Mouse (Mus musculus): ENCODE data around the gene Ptprh. TPM values are rescaled to one million over a fixed set of nuclear protein-coding genes. Genes with fewer than 3 reads are reported as not detected.

The Ptprh gene
- total and polyA plus RNA-seq, 3 experiments, result not detected

GRCm38 (mm10) chr7:4509863-4510608 is 93.8 kb downstream of the Ptprh start:
- H3K4me3 ChIP-seq (replicated peaks in 1 of 3; ENCODE audit: low read depth in 2 of 3, low read length in 2 of 3, poor library complexity in 1 of 3), result no peak overlapping the region
- no peaks in the 10 kb centered on the region for H3K27me3 ChIP-seq (replicated peaks)
- peaks cover 12 to 17% of the 10 kb centered on the region in 2 experiments; a peak in 3 of 4 replicates for H3K4me1 ChIP-seq (ENCODE audit: control insufficient read depth in 1 of 2, insufficient read depth in 2 of 2)
- peak; percentile 58 for DNase-seq (ENCODE audit: extremely low read depth)
- H3K4me2 ChIP-seq (ENCODE audit: insufficient read depth, low read depth, poor library complexity, severe bottlenecking), result no peak overlapping the region
- H3K36me3 ChIP-seq (replicated peaks in 1 of 2; ENCODE audit: control insufficient read depth in 1 of 2, insufficient read depth in 1 of 2, low read length in 1 of 2), result no peaks in the 10 kb centered on the region
- in situ Hi-C loops (cut with MboI; ENCODE audit: low pct_ligation_motif_present, low pct_unique_long_range_greater_than_20kb, low sequenced_read_pairs) (loop anchor here (10.0 kb wide), 1 partner anchor 385 kb away; no protein-coding TSS in a partner anchor), dilution Hi-C loops (cut with MboI; ENCODE audit: extremely low pct_ligation_motif_present, extremely low pct_unique_long_range_greater_than_20kb, low sequenced_read_pairs) (no loop called here)
- TF ChIP-seq PAX5 (IDR thresholded peaks at IDR 0.05; ENCODE audit: low read length) (no peak), KAT2A (IDR thresholded peaks at IDR 0.05; ENCODE audit: insufficient replicate concordance, low read length) (no peak), CHD1 (IDR thresholded peaks at IDR 0.05; ENCODE audit: low read depth, low read length) (no peak), SMC3 (IDR thresholded peaks at IDR 0.05; ENCODE audit: low read depth, low read length) (peak; percentile 21; the same call in 1 of the 2 replicates), ZC3H11A (IDR thresholded peaks at IDR 0.05; ENCODE audit: low read depth, low read length) (no peak), NRF1 (IDR thresholded peaks at IDR 0.05; ENCODE audit: low read depth, low read length) (no peak), CTCF (conservative IDR thresholded peaks at IDR 0.05 in 1 of 2, IDR thresholded peaks at IDR 0.05 in 1 of 2; ENCODE audit: low read depth in 2 of 2, low read length in 2 of 2) (peak; percentile 28 to 65; a peak in 3 of 4 replicates), MAX (IDR thresholded peaks at IDR 0.05; ENCODE audit: low read length) (no peak), ZKSCAN1 (IDR thresholded peaks at IDR 0.05; ENCODE audit: borderline replicate concordance, low read depth, low read length) (no peak), ZNF384 (IDR thresholded peaks at IDR 0.05; ENCODE audit: low read depth, low read length) (no peak), E2F4 (IDR thresholded peaks at IDR 0.05; ENCODE audit: insufficient replicate concordance, low read depth, low read length) (no peak), MEF2A (IDR thresholded peaks at IDR 0.05; ENCODE audit: borderline replicate concordance, low read depth, low read length) (no peak), SIN3A (IDR thresholded peaks at IDR 0.05; ENCODE audit: low read length) (no peak), RCOR1 (conservative IDR thresholded peaks at IDR 0.05; ENCODE audit: low read depth, low read length) (no peak), MAFK (IDR thresholded peaks at IDR 0.05; ENCODE audit: insufficient replicate concordance, low read length) (no peak)
- H3K9me3 ChIP-seq (replicated peaks; ENCODE audit: low read length), result no peaks in the 10 kb centered on the region
- H3K79me2 ChIP-seq (replicated peaks; ENCODE audit: control insufficient read depth, extremely low read depth, insufficient read depth, poor library complexity, severe bottlenecking), result no peaks in the 10 kb centered on the region
- no peak overlapping the region for H3K9ac ChIP-seq (ENCODE audit: insufficient read depth, low read depth)
- no peak overlapping the region for H3K27ac ChIP-seq (ENCODE audit: insufficient read depth, low read depth)

- no peaks in the 10 kb centered on the region for H3K9me3 ChIP-seq (replicated peaks; ENCODE audit: low read length)
- DNase-seq (ENCODE audit: extremely low read depth), result no peak
- in situ Hi-C loops (cut with MboI; ENCODE audit: low pct_ligation_motif_present, low pct_unique_long_range_greater_than_20kb, low sequenced_read_pairs), result no loop called here
- no peaks in the 10 kb centered on the region for H3K36me3 ChIP-seq (replicated peaks in 1 of 2; ENCODE audit: control insufficient read depth in 1 of 2, insufficient read depth in 1 of 2, low read length in 1 of 2)
- TF ChIP-seq E2F4 (IDR thresholded peaks at IDR 0.05; ENCODE audit: insufficient replicate concordance, low read depth, low read length), result no peak
- peaks cover 20 to 28% of the 10 kb centered on the region in 2 experiments for H3K4me1 ChIP-seq (ENCODE audit: control insufficient read depth in 1 of 2, insufficient read depth in 2 of 2)
- dilution Hi-C loops (cut with MboI; ENCODE audit: extremely low pct_ligation_motif_present, extremely low pct_unique_long_range_greater_than_20kb, low sequenced_read_pairs), result no loop called here
- H3K27me3 ChIP-seq (replicated peaks), result no peaks in the 10 kb centered on the region
- no peak overlapping the region for H3K9ac ChIP-seq (ENCODE audit: insufficient read depth, low read depth)
- H3K4me2 ChIP-seq (ENCODE audit: insufficient read depth, low read depth, poor library complexity, severe bottlenecking), result no peak overlapping the region
- H3K4me3 ChIP-seq (replicated peaks in 1 of 3; ENCODE audit: low read depth in 2 of 3, low read length in 2 of 3, poor library complexity in 1 of 3), result no peak overlapping the region
- no peaks in the 10 kb centered on the region for H3K79me2 ChIP-seq (replicated peaks; ENCODE audit: control insufficient read depth, extremely low read depth, insufficient read depth, poor library complexity, severe bottlenecking)
- H3K27ac ChIP-seq (ENCODE audit: insufficient read depth, low read depth), result no peak overlapping the region
Observed at GRCm38 (mm10) chr7:4508739-4509116, 95.1 kb downstream of the Ptprh start.
